Mouse (Mus musculus) heart, embryonic 12.5 days (tissue): ENCODE data around the gene Denr. TPM values are rescaled to one million over a fixed set of nuclear protein-coding genes. Genes with fewer than 3 reads are reported as not detected.

ENCODE experiments used
- ATAC-seq: fragments of 200-750 bp; cut with Nextera tagmentation; 2 replicates; pipeline ENCODE4 v1.8.0; 2017; ENCODE audit warnings: moderate TSS enrichment, moderate library complexity; ENCODE audit not compliant: insufficient number of reproducible peaks, low FRiP score
- H3K27ac ChIP-seq: fragments of 300-500 bp; sonication (generic); 2 replicates; pipeline ENCODE4 v1.5.1; 2016; ENCODE audit warnings: mild to moderate bottlenecking, moderate library complexity; ENCODE audit not compliant: poor library complexity, severe bottlenecking
- H3K27me3 ChIP-seq: fragments of 300-500 bp; sonication (generic); replicated peaks from 2 replicates; pipeline ENCODE4 v1.6.1; 2016; ENCODE audit warnings: mild to moderate bottlenecking, moderate library complexity
- H3K36me3 ChIP-seq: fragments of 300-500 bp; sonication (generic); 2 replicates; pipeline ENCODE4 v1.6.1; 2016; ENCODE audit warnings: mild to moderate bottlenecking, moderate library complexity
- H3K4me1 ChIP-seq: fragments of 300-500 bp; sonication (generic); replicated peaks from 2 replicates; pipeline ENCODE4 v1.6.1; 2016; ENCODE audit warnings: mild to moderate bottlenecking
- H3K4me2 ChIP-seq: fragments of 300-500 bp; sonication (generic); 2 replicates; pipeline ENCODE4 v1.6.1; 2016; ENCODE audit warnings: mild to moderate bottlenecking, moderate library complexity
- H3K4me3 ChIP-seq: fragments of 300-500 bp; sonication (generic); 2 replicates; pipeline ENCODE4 v1.5.1; 2016; ENCODE audit warnings: mild to moderate bottlenecking
- H3K9ac ChIP-seq: fragments of 300-500 bp; sonication (generic); 2 replicates; pipeline ENCODE4 v1.6.1; 2016; ENCODE audit warnings: mild to moderate bottlenecking, moderate library complexity
- H3K9me3 ChIP-seq: fragments of 300-500 bp; sonication (generic); replicated peaks from 2 replicates; pipeline ENCODE4 v1.6.1; 2016; ENCODE audit warnings: mild to moderate bottlenecking, moderate library complexity
- WGBS: fragments of 180-500 bp; shearing (Covaris S2); methylation state at CpG from one replicate; pipeline ENCODE4 v1.1.7; 2016; 5-methylcytosine and 5-hydroxymethylcytosine counted together
- polyA plus RNA-seq: library from polyadenylated mRNA; unstranded; fragments of >200 nt; fragmentation: Nextera tagmentation; extraction: Ambion mirVana; gene quantifications from 2 replicates; pipeline ENCODE4 v1.2.1, GENCODE M21; 2016

The Denr gene
- polyA plus RNA-seq, 1 experiment from 2014 or later: 109 TPM

- 74% methylated on average over 7 of the region's 7 CpGs for WGBS
- Histone ChIP-seq H3K4me3 (no peak overlapping the region), H3K27me3 (0 out of 2 replicates have a peak, but pooled peaks cover 3% of the 10 kb centered on the region), H3K9me3 (no peaks in the 10 kb centered on the region), H3K27ac (no peak overlapping the region), H3K4me1 (peaks cover 9% of the 10 kb centered on the region), H3K36me3 (no peaks in the 10 kb centered on the region), H3K4me2 (no peak overlapping the region), H3K9ac (no peak overlapping the region)
- no peak for ATAC-seq
Measured at GRCm38 (mm10) chr5:123883891-123884290, 23.1 kb upstream of the Denr start.

GRCm38 (mm10) chr5:123884332-123884731, 22.6 kb upstream of the Denr start:
- Histone ChIP-seq H3K4me2 (no peak overlapping the region), H3K36me3 (no peaks in the 10 kb centered on the region), H3K27ac (no peak overlapping the region), H3K4me3 (no peak overlapping the region), H3K4me1 (peaks cover 9% of the 10 kb centered on the region), H3K9me3 (no peaks in the 10 kb centered on the region), H3K9ac (no peak overlapping the region), H3K27me3 (0 out of 2 replicates have a peak, but pooled peaks cover 3% of the 10 kb centered on the region)
- 67% methylated on average over 10 of the region's 10 CpGs for WGBS
- no peak for ATAC-seq

GRCm38 (mm10) chr5:123886365-123886764, 20.6 kb upstream of the Denr start:
- Histone ChIP-seq H3K27me3 (0 out of 2 replicates have a peak, but pooled peaks cover 3% of the 10 kb centered on the region), H3K4me1 (no peaks in the 10 kb centered on the region), H3K27ac (no peak overlapping the region), H3K9me3 (no peaks in the 10 kb centered on the region), H3K4me2 (no peak overlapping the region), H3K9ac (no peak overlapping the region), H3K36me3 (no peaks in the 10 kb centered on the region), H3K4me3 (no peak overlapping the region)
- ATAC-seq: no peak
- 72% methylated on average over 3 of the region's 3 CpGs for WGBS

GRCm38 (mm10) chr5:123890312-123890711, 16.7 kb upstream of the Denr start:
- no peak overlapping the region for H3K27ac ChIP-seq

GRCm38 (mm10) chr5:123890987-123891386, 16.0 kb upstream of the Denr start:
- Histone ChIP-seq H3K27me3 (no peaks in the 10 kb centered on the region), H3K27ac (no peak overlapping the region), H3K4me2 (no peak overlapping the region), H3K4me1 (peaks cover 4% of the 10 kb centered on the region; the same call in 1 of the 2 replicates), H3K36me3 (no peaks in the 10 kb centered on the region), H3K9ac (no peak overlapping the region), H3K9me3 (no peaks in the 10 kb centered on the region), H3K4me3 (no peak overlapping the region)
- no peak for ATAC-seq
- 78% methylated on average over 5 of the region's 5 CpGs for WGBS

More at GRCm38 (mm10) chr5:123890312-123890711, 16.7 kb upstream of the Denr start:
- Histone ChIP-seq H3K4me1 (peaks cover 4% of the 10 kb centered on the region; the same call in 1 of the 2 replicates), H3K27me3 (no peaks in the 10 kb centered on the region), H3K4me3 (no peak overlapping the region), H3K36me3 (no peaks in the 10 kb centered on the region), H3K9ac (no peak overlapping the region), H3K4me2 (no peak overlapping the region), H3K9me3 (no peaks in the 10 kb centered on the region)
- no peak for ATAC-seq
- WGBS: 73% methylated on average over 2 of the region's 2 CpGs

GRCm38 (mm10) chr5:123891669-123892068, 15.3 kb upstream of the Denr start:
- 41% methylated on average over 6 of the region's 6 CpGs for WGBS
- H3K4me2 ChIP-seq: 0 out of 2 replicates have a peak overlapping the region, but pooled peaks have one; percentile 25
- ATAC-seq: no peak

GRCm38 (mm10) chr5:123893520-123893919, 13.5 kb upstream of the Denr start:
- H3K9me3 ChIP-seq: no peaks in the 10 kb centered on the region
- peaks cover 4% of the 10 kb centered on the region; the same call in 1 of the 2 replicates for H3K4me1 ChIP-seq
- H3K4me2 ChIP-seq: no peak overlapping the region
- H3K27me3 ChIP-seq: no peaks in the 10 kb centered on the region
- no peak overlapping the region for H3K4me3 ChIP-seq
- 87% methylated on average over 5 of the region's 5 CpGs for WGBS
- H3K9ac ChIP-seq: no peak overlapping the region
- H3K36me3 ChIP-seq: no peaks in the 10 kb centered on the region
- H3K27ac ChIP-seq: no peak overlapping the region
- no peak for ATAC-seq

More at GRCm38 (mm10) chr5:123891669-123892068, 15.3 kb upstream of the Denr start:
- Histone ChIP-seq H3K27ac (no peak overlapping the region), H3K27me3 (no peaks in the 10 kb centered on the region), H3K4me3 (no peak overlapping the region), H3K9ac (no peak overlapping the region), H3K4me1 (peaks cover 4% of the 10 kb centered on the region; the same call in 1 of the 2 replicates), H3K36me3 (no peaks in the 10 kb centered on the region), H3K9me3 (no peaks in the 10 kb centered on the region)

GRCm38 (mm10) chr5:123896395-123896794, 10.6 kb upstream of the Denr start:
- Histone ChIP-seq H3K36me3 (no peaks in the 10 kb centered on the region), H3K9ac (no peak overlapping the region), H3K4me1 (peaks cover 4% of the 10 kb centered on the region; the same call in 1 of the 2 replicates), H3K4me3 (no peak overlapping the region), H3K27ac (no peak overlapping the region), H3K9me3 (no peaks in the 10 kb centered on the region), H3K4me2 (no peak overlapping the region), H3K27me3 (no peaks in the 10 kb centered on the region)
- no peak for ATAC-seq
- 75% methylated on average over 11 of the region's 11 CpGs for WGBS

GRCm38 (mm10) chr5:123897352-123897751, 9.6 kb upstream of the Denr start:
- no peaks in the 10 kb centered on the region for H3K4me1 ChIP-seq
- no peak overlapping the region for H3K4me2 ChIP-seq
- no peak for ATAC-seq
- H3K9me3 ChIP-seq: no peaks in the 10 kb centered on the region
- H3K4me3 ChIP-seq: no peak overlapping the region
- no peaks in the 10 kb centered on the region for H3K27me3 ChIP-seq
- 83% methylated on average over 13 of the region's 13 CpGs for WGBS
- H3K27ac ChIP-seq: no peak overlapping the region
- no peak overlapping the region for H3K9ac ChIP-seq
- H3K36me3 ChIP-seq: no peaks in the 10 kb centered on the region

- Histone ChIP-seq H3K9me3 (no peaks in the 10 kb centered on the region), H3K36me3 (peaks cover 9% of the 10 kb centered on the region), H3K27ac (no peak overlapping the region), H3K9ac (no peak overlapping the region), H3K27me3 (no peaks in the 10 kb centered on the region), H3K4me1 (peaks cover 14% of the 10 kb centered on the region), H3K4me3 (no peak overlapping the region), H3K4me2 (no peak overlapping the region)
- ATAC-seq: no peak
- 58% methylated on average over 11 of the region's 11 CpGs for WGBS
Measured at GRCm38 (mm10) chr5:123904059-123904672, 2.8 kb upstream of the Denr start.

GRCm38 (mm10) chr5:123906146-123906975, 614 bp upstream of the Denr start:
- peaks cover 14% of the 10 kb centered on the region for H3K4me1 ChIP-seq
- H3K4me3 ChIP-seq: no peak overlapping the region
- H3K27me3 ChIP-seq: no peaks in the 10 kb centered on the region
- H3K36me3 ChIP-seq: peaks cover 30% of the 10 kb centered on the region
- H3K9me3 ChIP-seq: no peaks in the 10 kb centered on the region
- H3K27ac ChIP-seq: no peak overlapping the region
- no peak overlapping the region for H3K9ac ChIP-seq
- peak overlapping the region; percentile 45 for H3K4me2 ChIP-seq
- 71% methylated on average over 17 of the region's 17 CpGs for WGBS
- ATAC-seq: no peak
